Mouse (Mus musculus) megakaryocyte progenitor cell, adult 5-6 weeks (primary cell): ENCODE data around the gene Letmd1. TPM values are rescaled to one million over a fixed set of nuclear protein-coding genes. Genes with fewer than 3 reads are reported as not detected.
A peak's percentile ranks its signal among the peaks of the same experiment; 100 is the strongest.
"Not testable (repeated sequence)": the region's sequence is repeated elsewhere in the genome, so short reads cannot be mapped to it uniquely, and the experiment has no call there.

Source experiments
- ATAC-seq: replicated peaks from 2 replicates; pipeline ENCODE4 v1.8.0; 2016; ENCODE audit warnings: mild to moderate bottlenecking, moderate TSS enrichment, inconsistent platforms; ENCODE audit not compliant: poor library complexity
- total RNA-seq, 2 experiments: library from RNA; stranded (forward) in 1 of 2; stranded (reverse) in 1 of 2; fragments of 157-497, 149-512 nt in 1 of 2; fragments of 200-1000 nt in 1 of 2; gene quantifications; 2 replicates each; pipeline versions ENCODE4 v1.2.3 to v1.2.4; 2015 to 2017

Gene Letmd1
- total RNA-seq, 2 experiments from 2014 or later, result 22.2 to 37.2 TPM

- ATAC-seq, result peak; percentile 48; the same call in 1 of the 2 replicates
These were observed 25.8 kb downstream of the Letmd1 start for GRCm38 (mm10) chr15:100494647-100495046.

- peak; percentile 96 for ATAC-seq
These were observed 26.3 kb downstream of the Letmd1 start, which contains the start of gene Csrnp2 for GRCm38 (mm10) chr15:100495102-100495501. Csrnp2 (minus strand) TSS chr15:100495488.

GRCm38 (mm10) chr15:100499506-100499905, 30.7 kb downstream of the Letmd1 start:
- ATAC-seq, result not testable (repeated sequence)

GRCm38 (mm10) chr15:100508454-100509167, 39.8 kb downstream of the Letmd1 start:
- ATAC-seq, result no peak

GRCm38 (mm10) chr15:100510072-100510471, 41.2 kb downstream of the Letmd1 start:
- ATAC-seq, result no peak

GRCm38 (mm10) chr15:100513387-100513786, 44.6 kb downstream of the Letmd1 start:
- ATAC-seq, result no peak

GRCm38 (mm10) chr15:100515121-100515520, 46.3 kb downstream of the Letmd1 start:
- ATAC-seq, result no peak

GRCm38 (mm10) chr15:100520306-100520705, 51.5 kb downstream of the Letmd1 start:
- ATAC-seq, result no peak

GRCm38 (mm10) chr15:100525405-100525804, 56.6 kb downstream of the Letmd1 start:
- no peak for ATAC-seq

- no peak; the same call in 1 of the 2 replicates for ATAC-seq
These were observed 59.1 kb downstream of the Letmd1 start for GRCm38 (mm10) chr15:100527900-100528299.

Other genes starting within 250 kb of the Letmd1 start
- gene Atf1, start 241.2 kb upstream of the Letmd1 start, total RNA-seq (2015), result 92.3 and 95.8 TPM in 2 replicates
- gene Atf1, start 241.2 kb upstream of the Letmd1 start, total RNA-seq (2017), result 65.7 and 80.7 TPM in 2 replicates
- not detected in 2 replicates for gene Tmprss12, start 188.2 kb upstream of the Letmd1 start, total RNA-seq (2015)
- not detected in 2 replicates for gene Tmprss12, start 188.2 kb upstream of the Letmd1 start, total RNA-seq (2017)
- 15.0 and 17.7 TPM in 2 replicates for gene Mettl7a1, start 164.9 kb upstream of the Letmd1 start, total RNA-seq (2015)
- 49.5 and 63.2 TPM in 2 replicates for gene Mettl7a1, start 164.9 kb upstream of the Letmd1 start, total RNA-seq (2017)
- not detected in 2 replicates for gene Mettl7a3, start 134.1 kb upstream of the Letmd1 start, total RNA-seq (2015)
- 0.10 TPM in 1 of 2 replicates, not detected in the other for gene Mettl7a3, start 134.1 kb upstream of the Letmd1 start, total RNA-seq (2017)
- gene Methig1, start 115.9 kb upstream of the Letmd1 start, total RNA-seq (2015), result not detected in 2 replicates
- gene Methig1, start 115.9 kb upstream of the Letmd1 start, total RNA-seq (2017), result not detected in 2 replicates
- gene Mettl7a2, start 115.8 kb upstream of the Letmd1 start, total RNA-seq (2015), result not detected in 2 replicates
- gene Mettl7a2, start 115.8 kb upstream of the Letmd1 start, total RNA-seq (2017), result not detected in 2 replicates
- gene Higd1c, start 104.5 kb upstream of the Letmd1 start, total RNA-seq (2015), result not detected in 2 replicates
- gene Higd1c, start 104.5 kb upstream of the Letmd1 start, total RNA-seq (2017), result not detected in 2 replicates
- gene Gm5475, start 46.9 kb upstream of the Letmd1 start, total RNA-seq (2015), result not detected in 2 replicates
- gene Gm5475, start 46.9 kb upstream of the Letmd1 start, total RNA-seq (2017), result not detected in 2 replicates
- gene Slc11a2, start 44.0 kb upstream of the Letmd1 start, total RNA-seq (2015), result 8.2 and 12.0 TPM in 2 replicates
- gene Slc11a2, start 44.0 kb upstream of the Letmd1 start, total RNA-seq (2017), result 11.0 and 14.6 TPM in 2 replicates
- gene Csrnp2, start 26.5 kb downstream of the Letmd1 start, total RNA-seq (2015), result 1.5 and 1.6 TPM in 2 replicates
- gene Csrnp2, start 26.5 kb downstream of the Letmd1 start, total RNA-seq (2017), result 1.7 and 2.7 TPM in 2 replicates
- gene Tfcp2, start 83.0 kb downstream of the Letmd1 start, total RNA-seq (2015), result 4.7 and 5.8 TPM in 2 replicates
- 6.0 and 9.2 TPM in 2 replicates for gene Tfcp2, start 83.0 kb downstream of the Letmd1 start, total RNA-seq (2017)
- gene Pou6f1, start 131.0 kb downstream of the Letmd1 start, total RNA-seq (2015), result 0.02 and 0.49 TPM in 2 replicates
- 0.78 TPM in 1 of 2 replicates, not detected in the other for gene Pou6f1, start 131.0 kb downstream of the Letmd1 start, total RNA-seq (2017)
- gene Dazap2, start 146.3 kb downstream of the Letmd1 start, total RNA-seq (2015), result 334 and 357 TPM in 2 replicates
- gene Dazap2, start 146.3 kb downstream of the Letmd1 start, total RNA-seq (2017), result 136 and 150 TPM in 2 replicates
- 0.64 and 1.1 TPM in 2 replicates for gene Smagp, start 167.9 kb downstream of the Letmd1 start, total RNA-seq (2015)
- 0.71 TPM in 1 of 2 replicates, not detected in the other for gene Smagp, start 167.9 kb downstream of the Letmd1 start, total RNA-seq (2017)
- 129 and 133 TPM in 2 replicates for gene Bin2, start 200.5 kb downstream of the Letmd1 start, total RNA-seq (2015)
- gene Bin2, start 200.5 kb downstream of the Letmd1 start, total RNA-seq (2017), result 98.9 and 105 TPM in 2 replicates
- gene Cela1, start 218.9 kb downstream of the Letmd1 start, total RNA-seq (2015), result 12.2 and 28.8 TPM in 2 replicates
- gene Cela1, start 218.9 kb downstream of the Letmd1 start, total RNA-seq (2017), result 5.2 and 10.8 TPM in 2 replicates